Mouse (Mus musculus) erythroblast, adult 5-6 weeks (primary cell): ENCODE results near the gene Myl6b. TPM values are rescaled to one million over a fixed set of nuclear protein-coding genes. Genes with fewer than 3 reads are reported as not detected.

Experiments used
- ATAC-seq: replicated peaks from 2 replicates; pipeline ENCODE4 v1.8.0; 2016; ENCODE audit warnings: moderate number of reproducible peaks, mild to moderate bottlenecking, moderate TSS enrichment, inconsistent platforms; ENCODE audit not compliant: poor library complexity, low FRiP score, severe bottlenecking
- total RNA-seq, 2 experiments: library from RNA; stranded (forward) in 1 of 2; stranded (reverse) in 1 of 2; fragments of 150-400 nt in 1 of 2; fragments of 200-764, 138-1000 nt in 1 of 2; gene quantifications; 2 replicates each; pipeline versions ENCODE4 v1.2.3 to v1.2.4; 2015 to 2017; ENCODE audit warnings: low replicate concordance in 2 of 2

Myl6b gene
- total RNA-seq (2015; ENCODE audit: low replicate concordance) (5.4 TPM in 1 of 2 replicates, not detected in the other), total RNA-seq (2017; ENCODE audit: low replicate concordance) (0.85 TPM in 1 of 2 replicates, not detected in the other)

GRCm38 (mm10) chr10:128498590-128498989 lies at the start of gene Myl6b:
TSS of gene Myl6b (minus strand) at chr10:128498685.
- ATAC-seq = peak; percentile 81

- peak; percentile 82 for ATAC-seq
Observed at GRCm38 (mm10) chr10:128547361-128548032, 49.0 kb upstream of the Myl6b start, which contains the start of gene Zc3h10. TSS of gene Zc3h10 (minus strand) at chr10:128547774.

DNA sequence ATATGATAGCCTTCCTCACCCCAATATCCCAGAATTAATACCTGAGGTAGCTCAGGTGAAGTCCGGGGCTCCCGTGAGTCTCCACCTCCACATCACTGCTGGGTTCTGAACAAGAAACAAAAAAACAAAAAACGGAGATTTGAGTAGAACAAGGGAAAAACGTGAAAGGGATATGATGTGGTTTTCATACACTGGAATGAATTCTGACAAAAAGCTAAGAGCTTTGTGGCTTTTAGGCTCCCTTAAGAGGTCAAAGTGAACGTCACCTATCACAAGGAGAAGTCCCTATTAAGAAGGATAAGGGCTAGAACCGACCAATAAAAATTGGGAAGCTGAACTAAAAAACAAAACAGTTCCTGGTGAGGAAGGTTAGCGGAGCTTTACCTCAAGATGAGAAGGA lies 48.3 kb upstream of the Myl6b start:
- ATAC-seq = no peak

GRCm38 (mm10) chr10:128546361-128546760 lies 47.9 kb upstream of the Myl6b start:
- peak; percentile 39 for ATAC-seq

- no peak for ATAC-seq
Observed at GRCm38 (mm10) chr10:128545570-128545898, 47.0 kb upstream of the Myl6b start.

- ATAC-seq = no peak
Observed at GRCm38 (mm10) chr10:128544674-128545569, 46.4 kb upstream of the Myl6b start.

DNA sequence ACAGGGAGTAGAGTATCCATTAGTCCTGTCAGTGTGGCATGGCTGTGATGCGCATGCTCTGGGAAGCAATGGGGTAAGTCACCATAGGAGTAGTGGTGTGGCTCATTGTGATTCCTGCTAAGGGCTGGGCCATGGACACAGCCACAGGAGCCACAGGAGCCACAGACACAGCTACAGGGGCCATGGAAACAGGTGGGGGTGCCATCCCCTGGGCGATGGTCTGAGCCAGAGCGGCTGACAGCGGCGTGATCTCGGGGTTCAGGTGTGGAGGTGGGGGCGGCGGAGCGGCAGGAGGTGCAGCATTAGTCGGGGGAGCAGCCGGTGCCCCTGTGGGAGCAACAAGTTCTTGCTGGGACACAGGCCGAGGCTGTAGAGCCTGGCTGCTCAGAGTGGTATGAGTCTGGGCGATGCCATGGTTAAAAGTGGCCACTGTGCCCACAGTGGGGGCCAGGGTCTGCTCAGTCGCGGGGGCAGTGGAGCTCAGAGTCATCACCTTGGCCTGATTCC lies 45.7 kb upstream of the Myl6b start:
- no peak for ATAC-seq

- no peak for ATAC-seq
Observed at GRCm38 (mm10) chr10:128543100-128543499, 44.6 kb upstream of the Myl6b start.

DNA sequence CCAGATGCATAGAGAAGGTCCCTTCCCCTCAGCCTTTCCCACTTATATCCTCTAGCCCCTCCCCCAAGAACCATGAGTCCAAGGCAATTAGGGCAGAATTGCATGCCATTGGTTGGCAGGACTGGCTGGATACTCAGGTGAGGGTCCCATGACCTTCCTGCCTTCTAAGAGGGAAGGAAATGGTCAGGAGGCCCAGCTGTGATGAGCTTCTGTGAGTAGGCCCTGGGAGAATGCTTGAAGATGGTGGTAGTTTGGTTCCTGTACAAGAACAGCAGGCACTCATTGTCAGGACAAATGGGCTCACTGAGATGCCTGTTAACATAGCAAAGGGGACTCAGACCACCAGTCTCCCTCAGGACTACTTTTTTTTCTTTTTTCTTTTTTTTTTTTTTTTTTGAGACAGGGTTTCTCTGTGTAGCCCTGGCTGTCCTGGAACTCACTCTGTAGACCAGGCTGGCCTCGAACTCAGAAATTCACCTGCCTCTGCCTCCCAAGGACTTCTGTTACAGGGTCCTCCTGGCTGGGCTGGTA lies 39.9 kb upstream of the Myl6b start:
- ATAC-seq = no peak

- ATAC-seq = peak; percentile 99
Observed at GRCm38 (mm10) chr10:128536266-128536940, 37.9 kb upstream of the Myl6b start.

- ATAC-seq = no peak; the same call in 1 of the 2 replicates
Observed at GRCm38 (mm10) chr10:128535624-128536265, 37.3 kb upstream of the Myl6b start.

- no peak for ATAC-seq
Observed at GRCm38 (mm10) chr10:128535206-128535605, 36.7 kb upstream of the Myl6b start.

DNA sequence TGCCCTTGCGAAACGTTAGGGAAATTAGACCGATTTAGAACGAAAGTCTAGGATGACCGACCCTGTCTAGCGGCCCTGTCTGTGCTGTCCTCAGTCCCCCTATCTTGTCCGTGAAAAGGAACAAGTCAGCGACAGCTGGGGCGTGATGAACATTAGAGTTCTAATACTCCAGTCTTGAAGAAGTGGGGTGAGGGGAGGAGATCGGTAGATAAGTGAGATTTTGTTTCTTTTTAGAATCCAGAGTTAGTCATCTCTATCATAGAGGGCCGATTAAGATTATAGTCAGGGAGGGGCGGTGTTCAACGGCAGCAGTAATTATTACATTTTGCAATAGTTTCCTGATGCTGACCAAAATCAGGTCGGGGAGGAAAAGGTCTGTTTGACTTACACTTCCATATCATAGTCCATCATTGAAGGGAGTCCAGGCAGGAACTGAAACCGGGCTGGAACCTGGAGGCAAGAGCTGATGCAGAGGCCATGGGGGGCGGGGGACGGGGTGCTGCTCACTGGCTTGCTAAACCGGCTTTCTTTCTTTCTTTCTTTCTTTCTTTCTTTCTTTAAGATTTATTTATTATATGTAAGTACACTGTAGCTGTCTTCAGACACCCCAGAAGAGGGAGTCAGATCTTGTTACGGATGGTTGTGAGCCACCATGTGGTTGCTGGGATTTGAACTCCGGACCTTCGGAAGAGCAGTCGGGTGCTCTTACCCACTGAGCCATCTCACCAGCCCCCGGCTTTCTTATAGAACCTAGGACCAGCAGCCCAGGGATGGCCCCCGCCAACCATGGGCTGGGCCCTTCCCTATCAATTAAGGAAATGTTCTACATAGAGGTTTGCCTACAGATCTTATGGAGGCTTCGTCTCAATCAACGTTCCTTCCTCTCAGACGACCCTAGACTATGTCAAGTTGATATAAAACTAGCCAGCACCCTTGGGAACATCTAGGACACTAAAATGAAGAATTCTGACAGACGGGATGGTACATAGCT lies 28.2 kb upstream of the Myl6b start:
- ATAC-seq = peak; percentile 41

DNA sequence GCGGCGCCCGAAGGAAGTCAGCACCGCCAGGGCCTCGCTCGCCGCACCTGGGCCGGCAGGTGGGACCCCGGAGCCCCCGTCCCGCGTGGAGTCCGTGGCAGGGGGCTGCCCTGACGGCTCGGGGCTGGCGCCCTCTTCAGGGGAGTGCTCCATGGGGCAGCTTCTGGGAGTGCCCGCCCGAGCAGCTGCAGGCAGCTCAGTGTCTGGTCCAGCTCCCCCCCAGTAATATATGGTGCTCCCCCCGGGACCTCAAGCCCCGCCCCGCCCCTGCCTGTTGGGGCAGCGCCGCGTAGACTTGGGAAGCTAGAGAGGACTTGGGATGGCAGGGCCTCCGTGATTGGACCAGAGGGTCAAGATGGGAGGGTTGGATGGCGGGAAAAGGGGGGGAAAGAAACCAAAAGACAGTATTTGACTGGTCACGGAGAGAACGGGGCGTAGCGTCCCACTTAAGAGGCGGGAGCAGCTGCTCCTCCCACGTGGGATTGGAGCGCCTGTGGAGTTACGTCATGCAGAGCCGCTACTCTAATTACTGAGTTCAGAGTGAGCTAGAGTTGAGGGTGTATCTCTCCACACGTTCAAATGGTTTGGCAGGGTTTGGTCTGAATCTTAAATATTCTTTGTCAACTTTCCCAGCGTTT lies 27.3 kb upstream of the Myl6b start, which contains the start of gene Esyt1:
Esyt1 (minus strand) TSS at position 201 of the 638 bp plus-strand sequence.
- peak; percentile 88 for ATAC-seq

- ATAC-seq = peak; percentile 42
Observed at GRCm38 (mm10) chr10:128524732-128525662, 26.5 kb upstream of the Myl6b start.

DNA sequence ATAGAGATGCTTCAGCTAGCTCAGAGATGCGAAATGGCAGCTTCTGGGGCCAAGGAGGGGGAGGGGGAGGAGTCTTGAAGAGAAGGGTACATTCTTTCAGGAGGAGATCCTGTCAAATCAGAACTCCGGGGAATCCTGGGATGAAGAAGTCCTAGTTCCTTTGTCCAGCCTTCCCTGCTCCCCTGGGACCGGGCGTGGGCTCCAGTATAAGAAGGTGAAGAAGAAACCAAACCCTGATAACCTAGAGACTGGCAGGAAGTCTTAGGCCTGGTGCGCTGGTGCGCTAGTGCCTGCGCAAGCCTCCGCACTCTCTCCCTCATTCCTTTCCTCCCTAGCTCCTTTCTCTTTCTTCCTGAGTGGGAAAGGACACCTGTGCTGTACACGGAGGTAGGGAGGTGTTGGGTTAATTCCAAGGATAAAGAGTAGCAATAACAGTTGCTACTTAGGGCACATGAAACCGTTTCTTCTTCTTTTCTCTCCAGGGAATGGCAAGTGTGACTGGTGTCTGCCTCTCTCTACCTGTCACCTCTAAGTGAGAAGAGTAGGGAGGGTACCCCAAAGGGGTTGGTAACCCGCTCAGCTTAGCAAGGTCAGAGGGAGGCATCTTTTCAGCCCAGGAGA lies 25.7 kb upstream of the Myl6b start:
- ATAC-seq = no peak
